Mouse (Mus musculus): ENCODE results near the gene Atp5j.

DNA sequence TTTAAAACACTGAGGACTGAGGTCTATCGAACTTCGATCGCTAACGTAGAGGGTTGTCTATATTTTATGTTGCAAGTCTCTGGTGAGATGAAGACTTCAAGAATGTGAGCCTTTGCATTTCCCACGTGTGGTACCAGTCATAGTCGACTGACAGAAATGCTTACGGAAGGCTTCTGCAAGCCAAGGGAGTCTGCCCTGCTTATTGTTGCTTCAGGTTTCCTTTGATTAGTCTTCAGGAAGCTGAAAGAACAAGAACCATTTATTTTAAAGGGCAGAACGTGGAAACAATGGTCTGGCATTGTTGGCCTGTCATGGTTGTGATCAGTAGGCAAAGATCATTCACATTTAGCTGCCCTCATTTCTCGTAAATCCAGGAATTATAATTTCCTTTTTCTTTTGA, 38.7 kb downstream of the Atp5j start:
- TF ChIP-seq GATA1 (IDR thresholded peaks at IDR 0.05; ENCODE audit: borderline replicate concordance, low read length) (no peak), FLI1 (IDR thresholded peaks at IDR 0.05; ENCODE audit: low read length) (no peak)
